Mouse (Mus musculus) splenic B cell, adult 2 months (primary cell): ENCODE data around the gene Vmn1r68.

Experiments used
- DNase-seq: peaks from one replicate; pipeline ENCODE4 v3.0.0-alpha.2; 2011; ENCODE audit warnings: low read depth, low spot score
- H3K27me3 ChIP-seq: 2 replicates; pipeline ENCODE4 v1.6.1; 2012; ENCODE audit warnings: mild to moderate bottlenecking, low read length, moderate library complexity, mixed read lengths; ENCODE audit not compliant: control insufficient read depth, poor library complexity, insufficient read depth, severe bottlenecking
- H3K36me3 ChIP-seq: 2 replicates; pipeline ENCODE4 v1.6.1; 2012; ENCODE audit warnings: mild to moderate bottlenecking, low read length, moderate library complexity, mixed read lengths; ENCODE audit not compliant: control insufficient read depth, poor library complexity, insufficient read depth, severe bottlenecking

Vmn1r68 gene

GRCm38 (mm10) chr7:10558385-10558784 lies at the start of gene Vmn1r68:
Gene Vmn1r68, minus strand, starts transcription at chr7:10558485.
- no peak for DNase-seq
- no peaks in the 10 kb centered on the region for H3K27me3 ChIP-seq
- H3K36me3 ChIP-seq: no peaks in the 10 kb centered on the region

- DNase-seq: no peak
- Histone ChIP-seq H3K27me3 (no peaks in the 10 kb centered on the region), H3K36me3 (no peaks in the 10 kb centered on the region)
These were observed 62.7 kb downstream of the Vmn1r68 start for GRCm38 (mm10) chr7:10495578-10495977.

- Histone ChIP-seq H3K27me3 (no peaks in the 10 kb centered on the region), H3K36me3 (no peaks in the 10 kb centered on the region)
- peak; percentile 54 for DNase-seq
These were observed 63.3 kb downstream of the Vmn1r68 start, which contains the start of gene Zik1 for GRCm38 (mm10) chr7:10494786-10495521. Gene Zik1, minus strand, starts transcription at chr7:10495394.

- no peak for DNase-seq
- Histone ChIP-seq H3K36me3 (no peaks in the 10 kb centered on the region), H3K27me3 (no peaks in the 10 kb centered on the region)
These were observed 77.6 kb downstream of the Vmn1r68 start for GRCm38 (mm10) chr7:10480588-10481233.

GRCm38 (mm10) chr7:10479813-10480212 lies 78.5 kb downstream of the Vmn1r68 start:
- H3K27me3 ChIP-seq: no peaks in the 10 kb centered on the region
- H3K36me3 ChIP-seq: no peaks in the 10 kb centered on the region
- no peak for DNase-seq

GRCm38 (mm10) chr7:10458166-10458565 lies 100.1 kb downstream of the Vmn1r68 start:
- Histone ChIP-seq H3K36me3 (no peaks in the 10 kb centered on the region), H3K27me3 (no peaks in the 10 kb centered on the region)
- DNase-seq: no peak
